Mouse (Mus musculus) neural tube, embryonic 13.5 days (tissue): ENCODE measurements at regions not wholly inside any gene's neighbourhood (a gene's known extent, or its start where the extent isn't known, plus 50 kb on each side); places are given as distances from the start of the nearest gene placed in this dataset.

Experiments
- ATAC-seq: fragments of 200-750 bp; cut with Nextera tagmentation; 2 replicates; pipeline ENCODE4 v1.8.0; 2017; ENCODE audit warnings: low read depth, mild to moderate bottlenecking, moderate TSS enrichment, moderate library complexity
- H3K27ac ChIP-seq: fragments of 300-500 bp; sonication (generic); replicated peaks from 2 replicates; pipeline ENCODE4 v1.5.1; 2015; ENCODE audit warnings: moderate library complexity, mild to moderate bottlenecking, inconsistent platforms
- H3K27me3 ChIP-seq: fragments of 300-500 bp; sonication (generic); 2 replicates; pipeline ENCODE4 v1.6.1; 2015; ENCODE audit warnings: mild to moderate bottlenecking, inconsistent platforms
- H3K36me3 ChIP-seq: fragments of 300-500 bp; sonication (generic); 2 replicates; pipeline ENCODE4 v1.6.1; 2015; ENCODE audit warnings: mild to moderate bottlenecking, inconsistent platforms
- H3K4me1 ChIP-seq: fragments of 300-500 bp; sonication (generic); replicated peaks from 2 replicates; pipeline ENCODE4 v1.6.1; 2015; ENCODE audit warnings: inconsistent platforms
- H3K4me2 ChIP-seq: fragments of 300-500 bp; sonication (generic); 2 replicates; pipeline ENCODE4 v1.6.1; 2015; ENCODE audit warnings: inconsistent platforms, mild to moderate bottlenecking, moderate library complexity
- H3K4me3 ChIP-seq: fragments of 300-500 bp; sonication (generic); 2 replicates; pipeline ENCODE4 v1.5.1; 2015; ENCODE audit warnings: mild to moderate bottlenecking, inconsistent platforms
- H3K9ac ChIP-seq: fragments of 300-500 bp; sonication (generic); 2 replicates; pipeline ENCODE4 v1.6.1; 2015; ENCODE audit warnings: moderate library complexity, mild to moderate bottlenecking, inconsistent platforms
- H3K9me3 ChIP-seq: fragments of 300-500 bp; sonication (generic); 2 replicates; pipeline ENCODE4 v1.6.1; 2016; ENCODE audit warnings: inconsistent platforms
- WGBS: fragments of 180-500 bp; shearing (Covaris S2); methylation state at CpG from one replicate; pipeline ENCODE4 v1.1.7; 2015; 5-methylcytosine and 5-hydroxymethylcytosine counted together

DNA sequence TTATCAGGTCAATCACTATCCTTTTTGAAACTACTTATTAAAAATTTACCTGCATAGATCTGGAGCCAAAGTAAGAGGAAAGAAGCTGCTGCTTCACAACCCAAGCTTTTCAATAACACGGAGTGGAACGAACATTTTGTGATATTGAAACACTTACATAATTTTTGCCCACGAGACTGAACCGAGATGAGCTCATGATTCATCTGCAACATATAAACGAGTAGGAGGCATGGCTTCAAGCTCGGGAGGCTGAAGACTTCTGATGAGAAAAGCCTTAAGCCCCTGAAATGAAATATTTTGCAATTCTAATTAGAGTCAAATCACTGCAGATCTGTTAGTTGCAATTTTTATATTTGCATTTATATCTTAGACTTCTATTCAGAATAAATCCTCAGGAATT is 321.0 kb downstream of the Fam198b start:
- no peak overlapping the region for H3K4me3 ChIP-seq
- H3K9me3 ChIP-seq, result no peaks in the 10 kb centered on the region
- WGBS, result 60% methylated on average over 6 of the region's 6 CpGs
- no peak overlapping the region for H3K9ac ChIP-seq
- ATAC-seq, result no peak
- no peak overlapping the region for H3K27ac ChIP-seq
- H3K4me1 ChIP-seq, result peaks cover 3% of the 10 kb centered on the region; the same call in 1 of the 2 replicates
- no peak overlapping the region for H3K4me2 ChIP-seq
- no peaks in the 10 kb centered on the region for H3K36me3 ChIP-seq
- no peaks in the 10 kb centered on the region for H3K27me3 ChIP-seq

DNA sequence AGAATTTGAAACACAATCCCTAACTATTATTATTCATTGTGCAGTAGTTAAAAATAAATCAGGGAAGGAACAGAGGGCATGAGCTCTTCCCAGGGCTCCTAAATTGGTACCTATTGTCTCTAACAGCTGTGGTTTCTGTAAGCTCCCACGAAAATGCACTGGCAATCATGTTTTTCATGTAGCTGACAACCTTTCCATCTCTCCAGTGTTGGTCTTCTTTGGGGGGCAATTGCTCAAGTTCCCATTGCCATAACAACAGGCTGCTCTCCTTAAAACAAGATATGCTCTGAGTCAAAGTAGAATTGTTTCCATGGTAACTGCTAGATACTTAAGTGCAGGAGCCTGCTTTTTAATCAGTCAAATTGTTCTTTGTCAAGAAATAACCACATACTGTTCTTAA is 322.7 kb downstream of the Fam198b start:
- no peak for ATAC-seq
- Histone ChIP-seq H3K9ac (no peak overlapping the region), H3K27ac (no peak overlapping the region), H3K36me3 (no peaks in the 10 kb centered on the region), H3K4me1 (peaks cover 11% of the 10 kb centered on the region), H3K9me3 (no peaks in the 10 kb centered on the region), H3K4me2 (no peak overlapping the region), H3K4me3 (no peak overlapping the region), H3K27me3 (no peaks in the 10 kb centered on the region)
- 11% methylated on average over 1 of the region's 1 CpGs for WGBS

DNA sequence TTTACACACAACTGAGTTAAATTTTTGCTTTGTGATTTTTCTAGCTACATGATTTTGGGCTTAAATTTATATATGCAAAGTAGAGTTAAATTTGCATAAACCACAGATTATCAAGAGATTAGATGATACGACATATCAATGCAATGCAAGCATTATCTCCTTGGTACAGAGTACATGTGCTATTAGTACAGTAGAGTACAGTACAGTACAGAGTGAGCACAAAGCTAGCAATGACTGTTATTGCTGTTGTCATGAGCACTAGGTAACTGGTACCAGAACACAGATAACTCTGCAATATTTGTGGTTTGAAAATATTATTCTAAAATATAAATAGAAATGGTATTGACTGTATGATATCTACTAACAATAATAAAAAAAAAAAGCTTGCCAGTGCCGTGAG is 323.7 kb downstream of the Fam198b start:
- ATAC-seq, result no peak
- Histone ChIP-seq H3K4me1 (peaks cover 11% of the 10 kb centered on the region), H3K9ac (no peak overlapping the region), H3K27me3 (no peaks in the 10 kb centered on the region), H3K27ac (no peak overlapping the region), H3K36me3 (no peaks in the 10 kb centered on the region), H3K9me3 (no peaks in the 10 kb centered on the region), H3K4me3 (no peak overlapping the region), H3K4me2 (no peak overlapping the region)
- 89% methylated on average over 2 of the region's 2 CpGs for WGBS

- Histone ChIP-seq H3K4me1 (peaks cover 11% of the 10 kb centered on the region), H3K27me3 (no peaks in the 10 kb centered on the region), H3K4me2 (no peak overlapping the region), H3K9ac (no peak overlapping the region), H3K9me3 (no peaks in the 10 kb centered on the region), H3K27ac (no peak overlapping the region), H3K4me3 (no peak overlapping the region), H3K36me3 (no peaks in the 10 kb centered on the region)
- ATAC-seq, result no peak
Observed at GRCm38 (mm10) chr3:80209596-80209995, 325.3 kb downstream of the Fam198b start.

DNA sequence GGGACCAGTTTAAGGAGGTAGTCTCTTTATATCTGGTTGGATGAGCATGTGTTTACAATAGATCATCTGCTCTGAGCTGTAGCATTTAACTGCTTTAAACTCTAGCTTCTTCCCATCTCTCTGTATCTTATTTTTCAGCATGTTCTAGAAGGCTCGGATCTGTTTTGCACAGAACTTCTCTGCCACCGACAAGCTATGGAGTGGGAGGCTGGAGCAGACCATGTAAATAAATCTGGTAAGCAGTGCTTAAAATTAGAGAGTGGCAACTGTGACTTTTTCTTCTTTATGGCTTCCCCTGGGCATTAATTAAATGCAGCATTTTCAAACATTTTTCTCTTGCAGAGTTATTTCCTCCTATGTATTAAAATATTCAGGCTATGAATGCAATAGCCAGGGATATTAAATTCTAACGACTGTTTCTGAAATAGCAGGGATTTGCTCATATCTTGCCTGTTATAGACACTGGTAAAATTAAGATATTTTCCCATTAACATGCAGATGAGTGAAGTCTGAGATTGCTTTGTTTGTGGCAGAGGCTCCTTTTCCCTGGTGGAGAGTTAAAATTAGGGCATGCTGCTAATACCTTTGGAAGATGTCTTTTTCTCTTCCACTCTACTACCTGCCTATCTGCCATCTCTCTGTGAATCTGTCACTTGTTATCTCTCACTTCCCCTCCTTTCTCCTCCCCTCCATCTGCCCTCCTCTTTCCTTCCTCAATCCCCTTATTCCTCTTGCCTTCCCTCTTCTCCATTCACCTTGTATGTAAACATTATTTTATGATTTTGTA is 327.2 kb downstream of the Fam198b start:
- ATAC-seq, result no peak
- WGBS, result 48% methylated on average over 3 of the region's 3 CpGs
- no peak overlapping the region; the same call in 1 of the 2 replicates for H3K27ac ChIP-seq

DNA sequence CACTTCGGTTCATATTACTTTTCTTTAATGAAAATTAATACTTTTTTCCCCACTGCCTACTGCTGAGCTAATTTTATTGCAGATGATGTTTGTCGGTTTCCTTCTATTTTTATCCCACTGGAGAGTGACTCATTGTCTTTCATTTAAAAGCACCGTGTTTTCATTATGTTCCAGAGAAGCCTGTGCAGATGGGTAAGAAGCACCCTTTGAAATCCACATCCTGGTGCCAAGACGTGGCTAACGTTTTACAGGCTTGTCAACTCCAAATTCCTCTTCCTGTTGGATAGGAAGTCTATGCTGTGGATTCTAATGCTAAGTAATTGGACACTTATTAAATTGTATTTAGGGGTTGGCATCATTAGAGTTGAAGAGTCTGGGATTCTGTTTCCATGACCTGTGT is 364.3 kb downstream of the Fam198b start:
- ATAC-seq, result peak; percentile 36; the same call in 1 of the 2 replicates

More for the DNA sequence above, 327.2 kb downstream of the Fam198b start:
- Histone ChIP-seq H3K27me3 (no peaks in the 10 kb centered on the region), H3K9ac (no peak overlapping the region), H3K4me1 (peaks cover 11% of the 10 kb centered on the region), H3K9me3 (no peaks in the 10 kb centered on the region), H3K4me2 (no peak overlapping the region), H3K36me3 (no peaks in the 10 kb centered on the region), H3K4me3 (no peak overlapping the region)

DNA sequence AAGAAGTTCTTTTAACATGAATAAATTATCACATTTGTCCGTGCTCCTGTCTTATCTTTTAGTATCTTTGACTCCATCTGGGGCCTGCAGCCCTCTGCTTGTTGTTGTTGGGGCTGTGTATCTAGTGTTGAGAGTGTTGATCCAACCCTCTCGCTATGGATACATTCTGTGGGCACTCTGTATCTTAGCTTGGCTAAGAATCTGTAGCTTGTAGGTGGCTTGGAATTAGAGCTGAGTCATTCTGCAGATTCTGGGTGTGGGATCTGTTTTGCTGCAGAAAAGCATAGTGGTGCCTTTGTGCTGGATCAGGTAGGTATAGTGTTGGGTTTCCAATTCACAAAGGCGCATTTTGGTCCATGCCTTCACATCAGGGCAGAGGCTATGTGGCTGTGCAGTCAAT is 365.6 kb downstream of the Fam198b start:
- Histone ChIP-seq H3K27me3 (no peaks in the 10 kb centered on the region), H3K4me3 (no peak overlapping the region), H3K4me2 (no peak overlapping the region), H3K9me3 (no peaks in the 10 kb centered on the region), H3K36me3 (no peaks in the 10 kb centered on the region), H3K9ac (no peak overlapping the region), H3K4me1 (0 out of 2 replicates have a peak, but pooled peaks cover 4% of the 10 kb centered on the region), H3K27ac (no peak overlapping the region)
- ATAC-seq, result no peak
- WGBS, result 86% methylated on average over 3 of the region's 3 CpGs

More for the DNA sequence above, 364.3 kb downstream of the Fam198b start:
- Histone ChIP-seq H3K4me3 (no peak overlapping the region), H3K27me3 (no peaks in the 10 kb centered on the region), H3K27ac (no peak overlapping the region), H3K36me3 (no peaks in the 10 kb centered on the region), H3K4me2 (no peak overlapping the region; the same call in 1 of the 2 replicates), H3K9ac (no peak overlapping the region), H3K9me3 (no peaks in the 10 kb centered on the region), H3K4me1 (0 out of 2 replicates have a peak, but pooled peaks cover 4% of the 10 kb centered on the region)
- WGBS, result 50% methylated on average over 5 of the region's 5 CpGs

- Histone ChIP-seq H3K4me3 (no peak overlapping the region), H3K4me2 (no peak overlapping the region), H3K27me3 (no peaks in the 10 kb centered on the region), H3K9me3 (no peaks in the 10 kb centered on the region), H3K4me1 (no peaks in the 10 kb centered on the region), H3K27ac (no peak overlapping the region), H3K36me3 (no peaks in the 10 kb centered on the region), H3K9ac (no peak overlapping the region)
- ATAC-seq, result no peak
- 84% methylated on average over 3 of the region's 3 CpGs for WGBS
Observed at GRCm38 (mm10) chr3:80255304-80255703, 371.0 kb downstream of the Fam198b start.

GRCm38 (mm10) chr3:80256383-80256782 is 372.1 kb downstream of the Fam198b start:
- Histone ChIP-seq H3K4me3 (no peak overlapping the region), H3K27me3 (no peaks in the 10 kb centered on the region), H3K4me2 (no peak overlapping the region), H3K4me1 (no peaks in the 10 kb centered on the region), H3K9ac (no peak overlapping the region), H3K9me3 (no peaks in the 10 kb centered on the region), H3K36me3 (no peaks in the 10 kb centered on the region), H3K27ac (no peak overlapping the region)
- no peak for ATAC-seq
- 75% methylated on average over 3 of the region's 3 CpGs for WGBS

GRCm38 (mm10) chr3:80263095-80263494 is 378.8 kb downstream of the Fam198b start:
- Histone ChIP-seq H3K4me1 (no peaks in the 10 kb centered on the region), H3K4me2 (no peak overlapping the region), H3K4me3 (no peak overlapping the region), H3K36me3 (no peaks in the 10 kb centered on the region), H3K27ac (no peak overlapping the region), H3K9ac (no peak overlapping the region), H3K27me3 (no peaks in the 10 kb centered on the region), H3K9me3 (peaks cover 10% of the 10 kb centered on the region; the same call in 1 of the 2 replicates)
- no peak for ATAC-seq
- 57% methylated on average over 2 of the region's 2 CpGs for WGBS

DNA sequence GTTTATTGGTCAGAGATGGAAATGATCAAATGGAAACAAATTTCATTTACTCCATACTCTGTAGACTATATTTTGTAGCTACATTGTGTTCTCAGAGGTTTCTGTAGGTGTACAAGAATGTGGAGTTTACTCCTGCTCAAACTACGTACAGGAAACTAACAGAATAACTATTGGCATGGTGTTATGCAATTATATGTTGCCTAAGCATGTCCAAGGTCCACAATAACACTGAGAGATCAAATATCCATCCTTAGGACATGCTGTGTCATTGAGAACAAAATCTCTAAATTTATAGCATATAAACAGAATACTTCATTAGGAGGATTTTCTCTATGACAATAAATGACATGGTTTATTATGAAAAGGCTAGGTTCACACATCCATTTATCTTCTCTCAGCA is 400.3 kb downstream of the Fam198b start:
- H3K27ac ChIP-seq, result no peak overlapping the region
- no peak for ATAC-seq
- H3K36me3 ChIP-seq, result no peaks in the 10 kb centered on the region
- H3K4me2 ChIP-seq, result no peak overlapping the region
- no peak overlapping the region for H3K4me3 ChIP-seq
- 91% methylated on average over 1 of the region's 1 CpGs for WGBS
- H3K4me1 ChIP-seq, result no peaks in the 10 kb centered on the region
- no peak overlapping the region for H3K9ac ChIP-seq
- H3K9me3 ChIP-seq, result no peaks in the 10 kb centered on the region
- H3K27me3 ChIP-seq, result no peaks in the 10 kb centered on the region

DNA sequence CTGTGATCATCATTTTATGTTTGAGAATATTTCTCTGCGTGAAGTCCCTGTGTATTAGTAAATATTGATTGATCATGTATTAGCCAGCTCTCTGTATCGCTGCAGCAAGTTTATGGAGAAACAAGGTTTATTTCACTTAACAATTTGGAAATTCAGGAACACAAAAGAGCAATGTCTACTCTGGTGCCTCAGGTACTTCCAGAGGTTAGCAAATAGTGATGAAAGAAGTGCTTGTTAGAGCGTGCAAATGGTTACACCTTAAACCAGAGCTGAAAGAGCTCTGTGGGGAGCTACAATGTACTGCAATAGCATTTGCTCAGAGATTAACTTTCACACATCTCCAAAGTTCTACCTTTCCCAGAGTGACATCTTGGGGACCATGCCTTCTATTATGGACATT is 400.9 kb downstream of the Fam198b start:
- H3K27ac ChIP-seq, result no peak overlapping the region
- H3K4me1 ChIP-seq, result no peaks in the 10 kb centered on the region
- no peak overlapping the region for H3K4me3 ChIP-seq
- no peak overlapping the region for H3K9ac ChIP-seq
- no peak overlapping the region for H3K4me2 ChIP-seq
- 82% methylated on average over 3 of the region's 3 CpGs for WGBS
- no peaks in the 10 kb centered on the region for H3K36me3 ChIP-seq
- ATAC-seq, result no peak
- H3K27me3 ChIP-seq, result no peaks in the 10 kb centered on the region
- H3K9me3 ChIP-seq, result no peaks in the 10 kb centered on the region

DNA sequence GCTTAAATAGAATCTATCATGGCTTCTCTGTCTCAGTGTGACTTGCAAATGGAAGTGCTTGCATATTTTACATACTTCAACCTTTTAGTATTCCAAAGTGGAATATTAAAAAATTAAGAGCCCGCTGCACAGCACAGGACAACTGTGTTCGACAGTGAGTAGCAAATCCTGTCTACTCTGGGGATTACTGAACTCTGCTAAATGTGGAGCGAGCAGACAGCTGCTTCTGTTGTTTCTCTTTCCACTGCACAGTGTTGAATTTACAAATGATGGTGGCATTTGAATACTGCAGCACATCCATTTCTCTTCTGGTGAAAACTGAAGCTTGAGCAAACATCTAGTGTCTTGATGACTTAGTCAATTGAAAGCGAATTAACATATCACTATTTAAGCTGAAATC is 409.2 kb downstream of the Fam198b start:
- Histone ChIP-seq H3K9me3 (no peaks in the 10 kb centered on the region), H3K27ac (no peak overlapping the region), H3K9ac (no peak overlapping the region), H3K27me3 (no peaks in the 10 kb centered on the region), H3K4me2 (no peak overlapping the region), H3K4me1 (no peaks in the 10 kb centered on the region), H3K4me3 (no peak overlapping the region), H3K36me3 (no peaks in the 10 kb centered on the region)
- no peak for ATAC-seq
- WGBS, result 72% methylated on average over 4 of the region's 4 CpGs
